Comparison of ENCODE assay signal across 33 mouse cellular contexts in the genomic region with DNA sequence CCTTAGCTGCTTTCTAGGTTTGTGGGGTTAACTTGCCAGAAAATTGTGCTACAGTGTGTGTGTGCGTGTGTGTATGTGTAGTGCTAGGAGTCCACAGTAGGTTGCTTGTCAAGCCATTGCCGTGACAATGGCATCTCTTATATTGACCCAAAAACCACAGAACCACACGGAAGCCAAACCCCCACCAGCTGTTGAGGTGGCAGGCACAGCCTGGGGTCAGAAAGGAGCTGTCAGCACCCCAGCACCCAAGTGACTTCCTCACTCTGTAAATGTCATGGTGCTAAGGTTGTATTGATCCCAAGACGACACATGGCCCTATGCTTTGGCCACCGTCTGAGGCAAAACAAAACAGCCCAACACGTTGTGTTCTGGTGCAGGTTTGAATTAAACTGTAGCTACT.
"Had no signal": no experiment of that assay in that cellular context is flagged by ENCODE, and none has a peak within 500 bp of the region (broad histone marks: within the 10 kb centered on the region; RNA-seq: fewer than 3 reads in every experiment).

No protein-coding gene starts in this region.

- H3K36me3 ChIP-seq: heart, embryonic 12.5 days; heart, embryonic 13.5 days; heart, embryonic 15.5 days; intestine, embryonic 15.5 days; kidney, embryonic 15.5 days had no signal

- H3K9me3 ChIP-seq: heart, embryonic 12.5 days; heart, embryonic 13.5 days; heart, embryonic 15.5 days; hindbrain, embryonic 13.5 days; hindbrain, embryonic 15.5 days; intestine, embryonic 15.5 days; kidney, embryonic 15.5 days had no signal

- H3K9ac ChIP-seq: heart, embryonic 12.5 days; heart, embryonic 13.5 days; heart, embryonic 15.5 days; hindbrain, embryonic 13.5 days; hindbrain, embryonic 14.5 days; hindbrain, embryonic 15.5 days; intestine, embryonic 15.5 days; kidney, embryonic 15.5 days had no signal

- H3K27me3 ChIP-seq: hindbrain, embryonic 13.5 days; hindbrain, embryonic 15.5 days; intestine, embryonic 15.5 days had no signal

- H3K27ac ChIP-seq: heart, embryonic 13.5 days; heart, embryonic 15.5 days; hindbrain, embryonic 13.5 days; hindbrain, embryonic 14.5 days; hindbrain, embryonic 15.5 days; hindbrain, postnatal 0 days; intestine, embryonic 15.5 days; kidney, embryonic 15.5 days; kidney, postnatal 0 days; layer of hippocampus, adult 2 months; left cerebral cortex, adult 2 months had no signal

- ATAC-seq: hindbrain, embryonic 16.5 days; hindbrain, postnatal 0 days; inflammation-experienced regulatory T-cells, adult 6 months; intestine, embryonic 15.5 days; intestine, embryonic 16.5 days; intestine, postnatal 0 days had no signal

- H3K4me1 ChIP-seq: intestine, embryonic 15.5 days had no signal

- H3K4me3 ChIP-seq: heart, embryonic 12.5 days; heart, embryonic 13.5 days; heart, embryonic 15.5 days; hindbrain, embryonic 13.5 days; hindbrain, embryonic 15.5 days; intestine, embryonic 15.5 days; kidney, embryonic 15.5 days; layer of hippocampus, adult 2 months; left cerebral cortex, adult 2 months had no signal

- H3K4me2 ChIP-seq: heart, embryonic 11.5 days; heart, embryonic 12.5 days; heart, embryonic 13.5 days; heart, embryonic 15.5 days; hindbrain, embryonic 13.5 days; hindbrain, embryonic 14.5 days; hindbrain, embryonic 15.5 days; intestine, embryonic 15.5 days; kidney, embryonic 15.5 days had no signal

- DNase-seq: heart, postnatal 10 days; heart, postnatal 14 days; heart, postnatal 36 days; heart, postnatal 4 days; kidney, adult 11 months; kidney, adult 18-20 months; kidney, adult 2 months; kidney, adult 8-10 months; kidney, adult 9 months; kidney, postnatal 10 days; kidney, postnatal 14 days; kidney, postnatal 25 days; kidney, postnatal 36 days; kidney, postnatal 4 days; layer of hippocampus, adult 9-11 months; layer of hippocampus, postnatal 36 days had no signal
